Mouse (Mus musculus) kidney, adult 18-20 months (tissue): ENCODE measurements around the gene Panx1.

Source experiments
- DNase-seq: peaks from one replicate; pipeline ENCODE4 v3.0.0; 2021

Gene Panx1

GRCm38 (mm10) chr9:14970211-14970610 lies 75.1 kb downstream of the Panx1 start:
- no peak for DNase-seq

GRCm38 (mm10) chr9:14967598-14967997 lies 77.7 kb downstream of the Panx1 start:
- DNase-seq = no peak

- no peak for DNase-seq
These were observed 78.5 kb downstream of the Panx1 start for GRCm38 (mm10) chr9:14966787-14967186.

- no peak for DNase-seq
These were observed 79.9 kb downstream of the Panx1 start for GRCm38 (mm10) chr9:14965368-14965767.

- no peak for DNase-seq
These were observed 82.5 kb downstream of the Panx1 start for GRCm38 (mm10) chr9:14962769-14963168.

GRCm38 (mm10) chr9:14954659-14955058 lies 90.6 kb downstream of the Panx1 start:
- no peak for DNase-seq
